Mouse (Mus musculus) brain, embryonic 14.5 days (tissue): ENCODE measurements around the gene Hmcn1. TPM values are rescaled to one million over a fixed set of nuclear protein-coding genes. Genes with fewer than 3 reads are reported as not detected.

Source experiments
- DNase-seq: peaks from one replicate; pipeline ENCODE4 v3.0.0-alpha.2; 2011; ENCODE audit warnings: low read depth
- CTCF ChIP-seq: fragments of 200-500 bp; IDR thresholded peaks from 2 replicates; pipeline ENCODE4 v1.5.1; 2012; ENCODE audit warnings: inconsistent platforms, mild to moderate bottlenecking, moderate library complexity, borderline replicate concordance; ENCODE audit not compliant: insufficient read depth, insufficient read length; ENCODE audit errors: extremely low read depth
- POLR2A ChIP-seq: fragments of 200-500 bp; IDR thresholded peaks from 2 replicates; pipeline ENCODE4 v1.6.1; 2012; ENCODE audit warnings: mild to moderate bottlenecking, inconsistent platforms, borderline replicate concordance; ENCODE audit not compliant: poor library complexity, insufficient read depth, insufficient read length, severe bottlenecking; ENCODE audit errors: extremely low read depth
- polyA plus RNA-seq: library from polyadenylated mRNA; depleted of rRNA; stranded (reverse); fragments of >200 nt; gene quantifications from 2 replicates; pipeline ENCODE4 v1.2.3, GENCODE M21; 2012

Hmcn1 gene
- polyA plus RNA-seq, 1 experiment: 7.2 TPM

DNA sequence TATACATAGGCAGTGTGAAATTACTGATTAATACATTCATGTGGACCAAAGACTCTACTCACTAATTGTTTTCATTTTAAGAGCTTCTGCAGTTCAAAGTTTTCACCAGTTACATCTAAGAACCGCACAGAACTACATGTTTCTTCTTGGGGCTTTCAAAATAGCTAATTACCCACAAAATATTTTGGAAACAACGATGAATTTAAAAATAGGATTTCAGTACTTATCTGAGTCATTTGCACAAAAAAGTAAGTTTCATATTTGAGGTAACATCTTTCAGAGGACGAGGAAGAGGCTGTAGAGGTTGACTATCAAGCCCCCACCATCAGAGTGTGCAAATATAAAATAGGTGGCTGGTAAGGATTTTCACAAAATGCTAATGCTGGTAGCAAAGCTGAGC, 295.5 kb downstream of the Hmcn1 start:
- no peak for DNase-seq
- no peak for TF ChIP-seq CTCF
- no peak for TF ChIP-seq POLR2A

GRCm38 (mm10) chr1:150682044-150682443, 311.2 kb downstream of the Hmcn1 start:
- DNase-seq: peak; percentile 18
- TF ChIP-seq POLR2A: no peak
- TF ChIP-seq CTCF: no peak

DNA sequence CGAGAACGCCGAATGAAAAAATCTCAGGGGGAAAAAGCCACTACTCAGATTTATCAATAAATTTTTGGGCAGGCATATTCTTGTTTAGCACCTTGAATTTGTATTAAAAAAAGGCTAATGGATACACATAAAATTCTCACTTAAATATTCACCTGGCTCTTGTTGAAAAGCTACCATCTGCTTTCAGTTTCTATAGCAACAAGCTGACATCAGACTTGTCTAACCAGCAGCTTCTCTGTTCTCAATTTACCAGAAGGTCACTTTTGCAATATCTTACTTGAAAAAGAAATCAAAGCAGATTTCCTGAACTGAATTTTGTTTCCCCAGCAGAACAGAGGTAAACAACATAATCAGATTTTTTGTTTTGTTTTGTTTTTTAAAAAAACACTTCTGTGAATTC, 311.8 kb downstream of the Hmcn1 start:
- TF ChIP-seq CTCF (no peak), POLR2A (no peak)
- DNase-seq: peak; percentile 50

DNA sequence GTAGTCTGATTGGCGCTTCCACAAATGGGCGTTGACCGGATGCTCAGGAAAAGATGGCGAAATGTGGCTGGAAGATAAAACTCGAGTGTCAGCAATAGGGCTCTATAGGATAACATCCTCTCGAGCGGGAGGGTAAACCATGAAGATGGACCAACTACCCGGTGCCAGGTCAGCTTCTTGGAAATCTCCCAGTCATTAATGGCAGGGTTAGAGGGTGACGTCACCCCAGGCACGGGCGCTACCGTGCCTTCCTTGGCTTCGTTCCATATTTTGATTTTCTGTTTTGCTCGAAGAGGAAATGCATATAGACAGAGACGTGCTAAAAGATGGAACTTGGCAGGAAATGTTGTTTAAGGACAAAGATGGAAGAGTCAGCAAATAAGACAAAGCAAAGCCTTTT, 312.2 kb downstream of the Hmcn1 start:
- TF ChIP-seq POLR2A (no peak), CTCF (no peak)
- DNase-seq: peak; percentile 28

DNA sequence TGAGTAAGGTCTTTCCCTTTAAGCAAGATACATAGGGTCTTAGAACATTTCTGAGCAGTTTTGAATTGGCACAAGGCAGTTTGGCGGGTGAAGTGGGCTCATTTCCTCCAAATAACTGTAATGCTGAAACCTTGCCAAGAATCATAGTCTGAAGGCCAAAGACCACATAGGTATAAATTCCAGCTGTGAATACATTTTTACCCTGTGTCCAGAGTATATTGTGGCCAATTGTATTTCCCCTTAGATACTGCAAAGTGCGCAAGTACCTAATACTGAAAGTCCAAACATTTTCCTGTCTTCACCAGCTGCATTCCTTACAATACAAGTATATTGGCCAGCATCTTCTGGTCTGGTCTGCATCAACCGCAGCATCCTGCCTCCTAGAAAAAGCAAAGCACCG, 312.9 kb downstream of the Hmcn1 start:
- TF ChIP-seq POLR2A: no peak
- no peak for TF ChIP-seq CTCF
- no peak for DNase-seq

DNA sequence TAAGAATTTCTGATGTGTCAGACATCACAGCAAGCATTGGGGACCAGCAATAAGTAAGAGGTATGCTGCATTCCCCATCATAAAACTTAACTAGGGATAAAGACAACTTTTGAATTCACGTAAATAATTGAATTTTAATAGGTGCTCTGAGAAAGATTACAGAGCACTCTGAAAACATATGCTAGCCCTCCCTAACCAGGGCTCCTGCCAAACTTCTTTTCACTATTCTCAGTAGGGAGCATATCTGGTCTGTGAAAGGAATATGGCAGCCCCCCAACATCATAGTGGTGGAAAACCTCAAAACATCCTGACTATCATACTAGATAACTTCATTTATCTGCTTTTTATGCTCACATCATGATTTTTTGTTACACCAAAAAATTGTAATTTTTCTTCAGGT, 347.9 kb downstream of the Hmcn1 start:
- TF ChIP-seq POLR2A (no peak), CTCF (no peak)
- peak; percentile 44 for DNase-seq

- peak; percentile 8 for DNase-seq
- TF ChIP-seq CTCF (no peak), POLR2A (no peak)
Measured at GRCm38 (mm10) chr1:150639522-150639921, 353.7 kb downstream of the Hmcn1 start.

- no peak for TF ChIP-seq POLR2A
- TF ChIP-seq CTCF: peak; percentile 16; the same call in 1 of the 2 replicates
- no peak for DNase-seq
Measured at GRCm38 (mm10) chr1:150632506-150632905, 360.7 kb downstream of the Hmcn1 start.

GRCm38 (mm10) chr1:150631856-150632171, 361.4 kb downstream of the Hmcn1 start:
- no peak for DNase-seq
- no peak for TF ChIP-seq CTCF
- no peak for TF ChIP-seq POLR2A

DNA sequence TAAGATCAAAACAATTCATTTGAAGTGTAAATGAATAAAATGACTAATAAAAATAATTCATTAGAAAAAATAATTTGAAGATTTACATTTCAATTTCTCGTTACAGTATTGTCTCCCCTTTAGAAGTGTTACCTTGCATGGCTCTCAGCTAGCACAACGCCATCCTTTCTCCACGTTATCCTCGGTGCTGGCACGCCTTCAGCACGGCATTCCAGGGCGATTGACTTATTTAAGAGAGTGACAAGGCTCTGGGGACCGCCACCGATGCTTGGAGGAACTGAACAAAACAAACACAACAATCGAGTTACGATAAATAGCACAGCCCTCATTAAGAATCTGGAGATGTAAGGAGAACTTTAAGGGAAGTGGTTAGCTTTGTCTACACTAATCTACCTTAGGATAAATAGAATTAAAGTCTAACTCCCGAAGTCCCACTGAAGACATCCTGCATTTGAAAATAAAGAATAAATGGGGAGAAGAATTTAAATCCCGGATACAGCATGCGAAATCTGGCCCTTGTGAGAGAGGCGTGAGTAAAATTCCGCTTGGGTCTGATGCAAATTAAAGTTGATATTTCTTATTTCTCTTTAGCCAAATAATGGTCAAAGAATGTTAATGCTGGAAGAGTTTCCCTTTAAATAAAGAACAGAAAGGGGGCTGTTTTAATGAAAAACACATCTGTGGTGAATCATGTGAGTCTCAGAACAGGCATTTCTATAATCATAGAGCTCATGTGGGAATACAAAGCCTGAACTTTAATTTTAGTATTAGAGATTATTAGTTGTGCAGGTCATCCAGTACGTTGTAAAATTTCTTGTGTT, 362.0 kb downstream of the Hmcn1 start:
- peak; percentile 54 for DNase-seq
- TF ChIP-seq POLR2A: no peak
- TF ChIP-seq CTCF: no peak

- no peak for DNase-seq
- no peak for TF ChIP-seq POLR2A
- no peak for TF ChIP-seq CTCF
Measured at GRCm38 (mm10) chr1:150623226-150623625, 370.0 kb downstream of the Hmcn1 start.

DNA sequence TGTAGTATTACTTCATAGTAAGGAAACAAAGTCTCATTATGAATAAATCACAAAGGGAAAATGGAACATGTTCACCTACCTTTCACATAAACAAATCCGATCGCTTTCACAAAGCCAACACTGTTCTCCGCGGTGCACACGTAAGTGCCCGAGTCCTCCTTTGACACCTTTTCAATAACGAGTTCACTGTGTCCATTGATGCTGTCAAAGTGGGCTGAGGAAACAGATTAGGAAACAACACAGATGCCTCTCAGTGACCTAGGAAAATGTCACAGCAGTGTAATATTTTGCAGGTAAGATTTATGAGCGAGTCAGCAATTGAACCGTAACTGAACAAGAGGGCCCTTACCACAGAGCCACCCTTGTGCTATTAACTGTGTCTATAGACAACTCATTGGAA, 382.7 kb downstream of the Hmcn1 start:
- TF ChIP-seq CTCF (no peak), POLR2A (no peak)
- no peak for DNase-seq
